Mouse (Mus musculus) hematopoietic stem cell, adult 5-6 weeks (primary cell): ENCODE measurements around the gene Galr3. TPM values are rescaled to one million over a fixed set of nuclear protein-coding genes. Genes with fewer than 3 reads are reported as not detected.

ENCODE experiments used
- ATAC-seq, 2 experiments: fragments of 125-278 bp in 1 of 2; replicated peaks in 1 of 2; 2 replicates each; pipeline ENCODE4 v1.8.0; 2016 to 2017; ENCODE audit warnings: inconsistent platforms in 2 of 2, mild to moderate bottlenecking in 2 of 2, moderate number of reproducible peaks in 2 of 2, low read depth in 1 of 2, moderate TSS enrichment in 1 of 2; ENCODE audit not compliant: low FRiP score in 2 of 2, poor library complexity in 2 of 2, severe bottlenecking in 2 of 2, insufficient read depth in 1 of 2, low TSS enrichment in 1 of 2
- total RNA-seq: library from RNA; stranded (forward); fragments of 172-1452, 232-1000 nt; gene quantifications from 2 replicates; pipeline ENCODE4 v1.2.3, GENCODE M21; 2017

Galr3 gene
- total RNA-seq, 1 experiment from 2014 or later: 1.7 TPM

- no peak for ATAC-seq
These were observed 29.7 kb downstream of the Galr3 start for GRCm38 (mm10) chr15:79071117-79072039.

- no peak for ATAC-seq
These were observed 32.1 kb downstream of the Galr3 start for GRCm38 (mm10) chr15:79073752-79074151.

- no peak for ATAC-seq
These were observed 32.8 kb downstream of the Galr3 start for GRCm38 (mm10) chr15:79074446-79074845.

GRCm38 (mm10) chr15:79074913-79075532 lies 33.3 kb downstream of the Galr3 start, which contains the start of gene Eif3l:
TSS of gene Eif3l (plus strand) at chr15:79075179.
- ATAC-seq: peak; percentile 89 to 91

- no peak for ATAC-seq
These were observed 34.1 kb downstream of the Galr3 start for GRCm38 (mm10) chr15:79075658-79076365.

- no peak for ATAC-seq
These were observed 37.9 kb downstream of the Galr3 start for GRCm38 (mm10) chr15:79079567-79079966.

GRCm38 (mm10) chr15:79092284-79092683 lies 50.6 kb downstream of the Galr3 start:
- no peak for ATAC-seq

Other genes with a start within 250 kb of the Galr3 start
- 0.13 TPM in 1 of 2 replicates, not detected in the other for gene Card10, start 238.8 kb upstream of the Galr3 start, total RNA-seq
- not detected in 2 replicates for gene Cdc42ep1, start 199.3 kb upstream of the Galr3 start, total RNA-seq
- not detected in 2 replicates for gene Lgals2, start 186.4 kb upstream of the Galr3 start, total RNA-seq
- 11.9 and 12.3 TPM in 2 replicates for gene Gga1, start 164.7 kb upstream of the Galr3 start, total RNA-seq
- 1.7 TPM in 1 of 2 replicates, not detected in the other for gene Gm49510, start 142.2 kb upstream of the Galr3 start, total RNA-seq
- 19.9 and 27.4 TPM in 2 replicates for gene Sh3bp1, start 142.1 kb upstream of the Galr3 start, total RNA-seq
- gene Pdxp, start 128.0 kb upstream of the Galr3 start, total RNA-seq: 7.7 and 8.4 TPM in 2 replicates
- 77.1 and 108 TPM in 2 replicates for gene Lgals1, start 115.2 kb upstream of the Galr3 start, total RNA-seq
- 23.7 and 37.5 TPM in 2 replicates for gene Nol12, start 107.0 kb upstream of the Galr3 start, total RNA-seq
- 28.3 and 39.2 TPM in 2 replicates for gene Triobp, start 94.2 kb upstream of the Galr3 start, total RNA-seq
- 75.7 and 76.0 TPM in 2 replicates for gene H1f0, start 13.4 kb upstream of the Galr3 start, total RNA-seq
- 15.1 and 15.6 TPM in 2 replicates for gene Ankrd54, start 21.0 kb downstream of the Galr3 start, total RNA-seq
- 204 and 224 TPM in 2 replicates for gene Eif3l, start 33.3 kb downstream of the Galr3 start, total RNA-seq
- gene Micall1, start 67.0 kb downstream of the Galr3 start, total RNA-seq: 3.4 and 6.7 TPM in 2 replicates
- gene Polr2f, start 99.1 kb downstream of the Galr3 start, total RNA-seq: 42.5 and 72.2 TPM in 2 replicates
- gene 1700088E04Rik, start 99.4 kb downstream of the Galr3 start, total RNA-seq: 0.84 and 1.9 TPM in 2 replicates
- gene Sox10, start 123.4 kb downstream of the Galr3 start, total RNA-seq: not detected in 2 replicates
- gene Pick1, start 187.3 kb downstream of the Galr3 start, total RNA-seq: 13.0 and 21.2 TPM in 2 replicates
- not detected in 2 replicates for gene Gm49486, start 187.5 kb downstream of the Galr3 start, total RNA-seq
- gene Slc16a8, start 212.9 kb downstream of the Galr3 start, total RNA-seq: not detected in 2 replicates
- 0.13 and 0.79 TPM in 2 replicates for gene Baiap2l2, start 243.7 kb downstream of the Galr3 start, total RNA-seq